Mouse (Mus musculus): Measurements from ENCODE around the gene Basp1. TPM values are rescaled to one million over a fixed set of nuclear protein-coding genes. Genes with fewer than 3 reads are reported as not detected.

Basp1 gene
- polyA plus RNA-seq (2014; fragmentation: Illumina TruSeq; extraction: RNeasy Lipid Tissue Mini Kit (QIAGEN cat#74804); ENCODE audit: insufficient read depth, low read depth, low replicate concordance): 7.0 TPM

DNA sequence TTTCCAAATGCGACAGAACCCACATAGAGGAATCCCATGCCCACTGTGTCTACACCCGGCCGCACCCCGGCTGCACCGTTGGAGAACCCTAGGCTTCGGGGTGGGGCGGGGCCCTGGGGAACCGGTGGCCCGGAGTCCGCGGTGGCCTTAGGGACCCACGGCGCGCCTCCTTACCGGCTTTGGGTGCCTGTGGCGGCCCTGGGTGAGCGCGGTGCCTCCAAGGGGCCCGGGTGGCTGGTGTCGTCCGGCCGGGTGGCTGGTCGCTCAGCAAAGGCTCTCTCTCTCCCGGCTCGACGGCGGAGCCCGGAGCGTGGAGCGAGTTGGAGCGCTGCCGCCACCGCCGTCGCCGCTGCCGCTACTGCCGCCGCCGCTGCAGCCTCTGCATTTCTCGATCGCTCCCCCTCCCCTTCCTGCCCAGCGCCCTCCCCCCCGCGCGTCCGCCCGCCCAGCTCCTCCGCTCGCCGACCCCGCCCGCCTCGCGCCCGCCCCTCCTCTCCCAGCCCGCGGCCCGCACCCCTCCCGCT lies at the start of gene Basp1:
Gene Basp1 (minus strand): TSS at position 387 of the 524 bp plus-strand sequence.

Other genes starting within 250 kb of the Basp1 start
- 14.0 TPM for gene Myo10, start 208.8 kb upstream of the Basp1 start, polyA plus RNA-seq (2014; fragmentation: Illumina TruSeq; extraction: RNeasy Lipid Tissue Mini Kit (QIAGEN cat#74804); ENCODE audit: insufficient read depth, low read depth, low replicate concordance)

Measured in lung, adult 10 weeks (tissue).